Mouse (Mus musculus): Measurements from ENCODE around the gene Foxe3.

DNA sequence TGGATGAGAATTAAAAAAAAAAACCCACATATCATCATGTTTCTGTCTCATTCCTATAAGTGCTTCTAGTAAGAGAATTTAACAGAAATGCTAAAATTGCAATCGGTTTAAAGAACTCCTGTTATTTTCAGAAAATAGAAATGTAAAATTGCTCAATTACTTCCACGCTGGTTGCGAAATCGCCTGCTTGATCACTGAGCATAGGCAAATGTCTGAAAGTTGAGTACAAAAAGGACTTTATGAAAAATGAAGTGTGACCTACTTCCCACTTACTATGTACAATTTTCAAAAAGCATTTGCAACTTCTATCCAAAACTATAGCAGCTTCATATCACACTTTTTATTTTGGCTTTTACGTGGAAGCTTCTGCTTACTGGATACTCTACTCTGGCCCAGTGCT, 44.9 kb upstream of the Foxe3 start:
- TF ChIP-seq ZNF384 (IDR thresholded peaks at IDR 0.05; ENCODE audit: low read depth, low read length) (no peak), HCFC1 (IDR thresholded peaks at IDR 0.05; ENCODE audit: borderline replicate concordance, insufficient read depth, low read length) (no peak)
